Mouse (Mus musculus): Measurements from ENCODE around the gene Cpxm1.
A peak's percentile ranks its signal among the peaks of the same experiment; 100 is the strongest.
"Not testable (repeated sequence)": the region's sequence is repeated elsewhere in the genome, so short reads cannot be mapped to it uniquely, and the experiment has no call there.

Cpxm1 gene

DNA sequence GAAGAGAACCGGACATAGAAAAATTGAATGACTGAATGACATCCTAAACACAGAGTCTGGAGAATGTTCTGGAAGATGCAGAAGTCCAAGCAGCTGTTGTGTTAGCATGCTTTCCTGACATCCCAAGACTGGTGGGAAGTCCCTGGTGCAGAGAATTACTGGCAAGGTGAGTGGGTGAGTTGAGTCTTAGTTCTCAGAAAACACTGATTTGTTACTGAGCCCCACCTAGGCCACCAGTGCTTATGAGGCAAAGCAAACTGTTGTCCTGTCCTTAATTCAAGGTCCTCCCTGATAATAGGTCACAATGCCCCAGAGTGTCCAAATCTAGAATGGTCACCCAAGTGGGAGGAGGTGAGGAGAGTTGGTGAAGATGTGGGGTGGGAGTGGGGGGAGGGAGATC is 7.6 kb upstream of the Cpxm1 start, which contains the start of the genes Gm28372 and 1700020A23Rik:
Gene Gm28372, plus strand, starts transcription at position 301 of the 400 bp plus-strand sequence.
Gene 1700020A23Rik, plus strand, starts transcription at position 321 of the 400 bp plus-strand sequence.
- DNase-seq (ENCODE audit: extremely low spot score, low read depth, low spot score) = no peak

GRCm38 (mm10) chr2:130401891-130402290 is 4.5 kb upstream of the Cpxm1 start:
- no peak for DNase-seq (ENCODE audit: extremely low spot score, low read depth, low spot score)

- no peak for DNase-seq (ENCODE audit: extremely low spot score, low read depth, low spot score)
These were observed 2.7 kb upstream of the Cpxm1 start for GRCm38 (mm10) chr2:130400046-130400445.

GRCm38 (mm10) chr2:130398091-130398490 is 717 bp upstream of the Cpxm1 start:
- DNase-seq (ENCODE audit: extremely low spot score, low read depth, low spot score) = no peak

GRCm38 (mm10) chr2:130395696-130396095 is 1.7 kb downstream of the Cpxm1 start:
- no peak for DNase-seq (ENCODE audit: extremely low spot score, low read depth, low spot score)

GRCm38 (mm10) chr2:130392836-130393235 is 4.5 kb downstream of the Cpxm1 start:
- no peak for DNase-seq (ENCODE audit: extremely low spot score, low read depth, low spot score)

DNA sequence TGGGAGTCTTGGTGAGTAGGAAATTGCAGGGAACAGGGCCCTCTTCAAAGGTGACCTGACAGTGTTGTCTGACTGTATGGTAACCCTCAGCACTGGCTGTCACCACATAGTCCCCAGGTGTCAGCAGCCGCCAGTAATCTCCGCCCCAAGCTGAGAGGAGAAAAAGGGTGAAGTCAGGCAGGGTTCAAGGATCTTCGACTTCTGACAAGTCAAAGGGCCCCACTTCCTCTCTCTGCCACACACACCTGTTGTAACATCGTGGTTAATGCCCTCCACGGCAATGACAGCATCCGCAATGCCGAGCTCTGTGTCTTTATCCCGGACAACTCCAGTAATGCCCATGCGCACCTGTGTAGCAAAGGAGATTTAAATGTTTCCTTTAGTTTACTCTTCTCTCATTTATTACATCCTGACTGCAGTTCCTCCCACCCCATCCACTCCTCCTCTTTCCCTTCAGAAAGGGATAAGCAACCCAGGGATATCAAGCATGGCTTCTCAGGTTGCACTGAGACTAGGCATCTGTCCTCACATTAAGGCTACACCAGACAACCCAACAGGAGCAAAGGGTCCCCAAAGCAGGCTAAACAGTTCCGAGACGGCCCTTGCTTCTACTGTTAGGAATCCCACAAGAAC is 6.3 kb downstream of the Cpxm1 start:
- no peak for DNase-seq (ENCODE audit: extremely low spot score, low read depth, low spot score)

- no peak for DNase-seq (ENCODE audit: extremely low spot score, low read depth, low spot score)
These were observed 8.6 kb downstream of the Cpxm1 start for GRCm38 (mm10) chr2:130388796-130389195.

DNA sequence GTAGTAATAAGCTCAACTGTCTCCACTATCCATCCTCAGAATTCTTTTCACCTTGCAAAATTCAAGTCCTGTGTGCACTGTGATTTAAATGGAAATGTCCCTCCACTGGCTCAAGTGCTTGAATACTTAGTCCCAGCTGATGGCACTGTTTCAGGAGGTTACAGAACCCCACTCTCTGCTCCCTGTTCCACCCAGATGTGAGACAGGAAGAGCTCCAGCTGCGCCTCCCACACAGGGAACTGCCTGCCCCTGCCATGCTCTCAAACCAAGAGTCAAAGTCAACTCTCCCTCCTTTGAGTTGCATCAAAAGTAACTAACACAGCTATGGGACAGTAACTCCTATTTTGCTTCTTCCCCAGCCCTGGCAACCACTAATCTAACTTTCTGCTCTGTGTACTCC is 11.2 kb downstream of the Cpxm1 start:
- DNase-seq (ENCODE audit: extremely low spot score, low read depth, low spot score) = no peak

DNA sequence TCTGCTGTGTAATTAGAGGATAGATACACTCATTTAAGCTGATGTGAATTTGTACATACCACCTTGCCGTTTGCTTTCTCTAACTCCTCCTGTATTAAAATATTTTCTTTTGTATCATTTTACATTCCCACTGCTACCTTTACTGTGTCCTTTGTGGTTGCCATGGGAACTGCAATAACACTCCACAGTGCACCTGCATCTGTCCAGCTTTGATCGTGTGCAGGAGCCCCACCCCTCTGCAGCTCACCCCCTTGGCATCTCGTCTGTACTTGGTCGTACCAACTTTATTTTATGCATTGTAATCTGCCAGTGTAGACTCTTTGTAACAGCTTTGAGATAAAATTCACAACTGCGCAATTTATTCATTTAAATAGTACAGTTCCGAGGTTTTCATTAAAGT is 13.5 kb downstream of the Cpxm1 start:
- no peak for DNase-seq (ENCODE audit: extremely low spot score, low read depth, low spot score)

GRCm38 (mm10) chr2:130383205-130383604 is 14.2 kb downstream of the Cpxm1 start:
- DNase-seq (ENCODE audit: extremely low spot score, low read depth, low spot score) = no peak

GRCm38 (mm10) chr2:130374951-130375350 is 22.4 kb downstream of the Cpxm1 start:
- DNase-seq (ENCODE audit: extremely low spot score, low read depth, low spot score) = no peak

- not testable (repeated sequence) for DNase-seq (ENCODE audit: extremely low spot score, low read depth, low spot score)
These were observed 24.3 kb downstream of the Cpxm1 start for GRCm38 (mm10) chr2:130373026-130373425.

DNA sequence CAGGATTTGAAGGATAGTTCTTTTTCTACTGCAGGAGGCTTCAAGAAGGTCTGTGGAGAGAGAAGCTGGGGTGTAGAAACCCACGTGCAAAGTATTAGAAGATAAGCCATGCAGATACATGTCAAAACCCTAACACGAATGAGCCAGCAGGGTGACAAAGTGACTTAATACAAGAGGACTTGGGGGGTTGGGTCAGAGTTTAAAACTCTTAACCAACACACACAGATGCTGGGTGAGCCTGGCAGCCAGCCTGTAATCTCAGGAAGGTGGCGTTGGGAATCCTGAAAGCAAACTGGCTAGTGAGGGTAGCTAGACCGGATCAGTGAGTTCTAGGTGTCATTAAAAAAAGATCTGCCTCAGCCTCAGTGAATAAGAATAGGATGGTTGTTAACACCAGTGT is 30.0 kb downstream of the Cpxm1 start:
- DNase-seq (ENCODE audit: extremely low spot score, low read depth, low spot score) = no peak

- DNase-seq (ENCODE audit: extremely low spot score, low read depth, low spot score) = no peak
These were observed 31.9 kb downstream of the Cpxm1 start for GRCm38 (mm10) chr2:130365211-130366094.

GRCm38 (mm10) chr2:130362511-130363026 is 34.8 kb downstream of the Cpxm1 start:
- DNase-seq (ENCODE audit: extremely low spot score, low read depth, low spot score) = peak; percentile 18

DNA sequence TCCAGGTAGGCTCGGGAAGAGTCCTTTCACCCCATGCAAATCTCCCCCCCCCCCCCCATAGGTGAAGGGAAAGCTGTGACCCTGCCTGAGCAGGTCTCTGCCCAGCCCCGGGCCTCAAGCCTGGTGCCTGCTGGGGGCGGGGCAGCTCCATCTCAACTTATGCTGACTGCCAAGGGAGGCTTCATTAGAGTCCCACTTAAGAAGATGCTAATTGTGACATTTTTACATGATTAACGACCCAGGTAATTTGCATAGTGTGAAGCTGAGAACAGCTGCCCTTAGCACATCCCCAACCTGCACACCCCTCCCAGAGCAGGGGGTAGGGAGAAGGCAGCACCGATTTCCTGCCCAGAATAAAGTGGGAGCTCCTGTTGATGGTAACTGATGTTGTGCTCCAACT is 38.5 kb downstream of the Cpxm1 start:
- no peak for DNase-seq (ENCODE audit: extremely low spot score, low read depth, low spot score)

DNA sequence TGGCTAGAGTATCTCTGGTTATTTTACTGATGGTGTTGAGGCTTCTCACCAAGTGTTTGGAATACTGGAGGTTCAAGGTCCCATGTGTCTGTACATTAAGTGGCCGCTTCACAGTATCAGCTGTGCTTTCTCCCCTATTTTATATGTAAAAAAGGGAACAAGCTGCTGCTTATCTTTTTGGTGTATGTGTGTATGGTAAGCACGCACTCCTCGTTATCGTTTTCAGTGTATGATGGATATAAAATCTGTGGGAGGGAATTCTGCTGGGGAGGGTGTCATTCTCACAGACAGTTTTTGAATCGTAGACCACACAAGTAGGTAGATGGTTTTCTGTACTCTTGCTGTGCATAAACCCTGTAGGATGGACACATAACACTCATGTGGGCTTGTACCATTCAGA is 39.8 kb downstream of the Cpxm1 start:
- DNase-seq (ENCODE audit: extremely low spot score, low read depth, low spot score) = no peak

DNA sequence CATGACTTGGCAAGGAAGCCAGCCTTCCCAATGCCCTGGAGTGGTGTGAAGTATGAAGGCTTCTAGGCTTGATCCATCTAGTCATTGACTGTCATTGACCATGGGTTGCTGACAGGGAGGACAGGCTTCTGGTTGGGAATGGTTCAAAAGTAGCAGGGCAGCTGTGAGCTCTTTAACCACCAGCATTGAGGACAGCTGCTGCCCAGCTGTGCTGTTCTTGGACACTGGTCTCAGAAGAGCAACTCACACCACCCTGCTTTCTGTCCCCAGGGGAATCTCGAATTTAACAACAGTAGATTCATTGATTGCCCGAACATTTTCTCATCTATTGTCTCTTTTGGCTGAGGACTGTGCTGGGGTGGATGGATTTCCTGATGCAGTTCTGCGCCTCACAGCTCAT is 43.5 kb downstream of the Cpxm1 start:
- DNase-seq (ENCODE audit: extremely low spot score, low read depth, low spot score) = no peak

- DNase-seq (ENCODE audit: extremely low spot score, low read depth, low spot score) = no peak
These were observed 44.0 kb downstream of the Cpxm1 start for GRCm38 (mm10) chr2:130353411-130353810.

DNA sequence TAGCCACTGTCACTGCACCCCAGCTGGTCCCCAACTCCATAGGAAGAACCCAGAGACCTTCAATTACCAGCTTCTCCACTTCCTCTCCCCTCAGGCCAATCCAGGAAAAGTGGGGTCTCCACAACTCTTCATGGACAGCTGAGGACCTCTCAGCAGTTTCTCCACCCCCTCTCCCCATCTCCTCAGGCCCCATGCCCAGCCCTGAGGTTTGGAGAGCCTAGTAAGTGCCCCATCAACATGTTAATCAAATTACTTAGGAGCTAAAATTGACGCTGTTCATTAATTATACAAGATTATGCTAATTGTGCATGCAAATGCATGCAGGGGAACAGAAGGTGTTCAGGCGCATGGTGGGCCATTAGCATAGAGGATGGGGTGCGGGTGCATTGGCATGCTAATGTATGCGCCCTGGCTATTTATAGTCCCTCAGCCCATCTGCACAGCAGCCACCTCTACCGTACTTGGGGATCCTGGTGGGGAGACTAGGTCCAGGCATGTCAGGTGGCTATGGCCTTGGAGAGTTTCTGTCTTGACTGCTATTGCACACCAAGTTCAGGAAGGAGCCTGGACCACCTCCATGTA is 45.5 kb downstream of the Cpxm1 start:
- DNase-seq (ENCODE audit: extremely low spot score, low read depth, low spot score) = no peak

GRCm38 (mm10) chr2:130350376-130350775 is 47.0 kb downstream of the Cpxm1 start:
- no peak for DNase-seq (ENCODE audit: extremely low spot score, low read depth, low spot score)

Measured in hindlimb bud, embryonic 11.5 days (tissue).